ENCODE assay signal across 34 mouse cellular contexts in the genomic region with DNA sequence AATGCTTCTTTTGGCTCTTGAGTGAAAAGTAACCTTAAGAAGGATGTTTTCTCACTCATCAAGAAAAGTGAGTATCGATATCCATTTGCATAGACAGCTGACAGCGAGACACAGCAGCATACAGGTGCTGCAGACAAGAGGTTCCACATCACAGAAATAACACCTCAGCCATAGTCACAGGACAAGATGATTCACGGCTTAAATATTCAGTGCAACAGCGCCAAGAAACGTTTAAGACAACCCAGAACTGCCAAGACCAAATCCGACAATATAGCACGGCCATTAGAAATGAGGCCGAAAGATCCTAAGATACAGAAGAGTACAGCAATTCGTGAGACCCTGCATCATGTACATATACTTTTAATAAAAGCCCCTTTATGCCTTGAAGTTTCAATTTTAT.
"Had no signal": no experiment of that assay in that cellular context is flagged by ENCODE, and none has a peak within 500 bp of the region (broad histone marks: within the 10 kb centered on the region; RNA-seq: fewer than 3 reads in every experiment).

No protein-coding gene starts in this region.

- H3K9ac ChIP-seq: heart, embryonic 12.5 days; heart, embryonic 13.5 days; heart, embryonic 15.5 days; hindbrain, embryonic 12.5 days; hindbrain, embryonic 13.5 days; hindbrain, embryonic 14.5 days; hindbrain, embryonic 15.5 days; intestine, embryonic 15.5 days; kidney, embryonic 15.5 days had no signal

- H3K9me3 ChIP-seq: heart, embryonic 10.5 days; heart, embryonic 12.5 days; heart, embryonic 13.5 days; heart, embryonic 15.5 days; hindbrain, embryonic 10.5 days; hindbrain, embryonic 12.5 days; hindbrain, embryonic 13.5 days; hindbrain, embryonic 15.5 days; intestine, embryonic 15.5 days; kidney, embryonic 15.5 days had no signal

- H3K4me1 ChIP-seq: heart, embryonic 13.5 days; heart, embryonic 15.5 days; hindbrain, embryonic 10.5 days; hindbrain, embryonic 12.5 days; hindbrain, embryonic 13.5 days; hindbrain, embryonic 15.5 days; intestine, embryonic 15.5 days; kidney, embryonic 15.5 days had no signal

- H3K27me3 ChIP-seq: heart, embryonic 12.5 days; heart, embryonic 13.5 days; heart, embryonic 15.5 days; hindbrain, embryonic 12.5 days; hindbrain, embryonic 15.5 days; intestine, embryonic 15.5 days; kidney, embryonic 15.5 days had no signal

- H3K27ac ChIP-seq: heart, embryonic 10.5 days; heart, embryonic 13.5 days; heart, embryonic 15.5 days; hindbrain, embryonic 10.5 days; hindbrain, embryonic 12.5 days; hindbrain, embryonic 13.5 days; hindbrain, embryonic 14.5 days; hindbrain, embryonic 15.5 days; hindbrain, postnatal 0 days; intestine, embryonic 15.5 days; kidney, embryonic 15.5 days; kidney, postnatal 0 days; layer of hippocampus, adult 2 months had no signal

- ATAC-seq: hindbrain, embryonic 16.5 days; hindbrain, postnatal 0 days; inflammation-experienced regulatory T-cells, adult 6 months; intestine, embryonic 15.5 days; intestine, embryonic 16.5 days; intestine, postnatal 0 days had no signal

- DNase-seq: heart, postnatal 14 days; heart, postnatal 36 days; heart, postnatal 4 days; kidney, adult 11 months; kidney, adult 18-20 months; kidney, adult 2 months; kidney, adult 8-10 months; kidney, adult 9 months; kidney, postnatal 10 days; kidney, postnatal 14 days; kidney, postnatal 25 days; kidney, postnatal 36 days; kidney, postnatal 4 days; layer of hippocampus, adult 9-11 months; layer of hippocampus, postnatal 36 days had no signal

- H3K4me2 ChIP-seq: heart, embryonic 11.5 days; heart, embryonic 12.5 days; heart, embryonic 13.5 days; heart, embryonic 15.5 days; hindbrain, embryonic 12.5 days; hindbrain, embryonic 13.5 days; hindbrain, embryonic 14.5 days; hindbrain, embryonic 15.5 days; intestine, embryonic 15.5 days; kidney, embryonic 15.5 days had no signal

- H3K36me3 ChIP-seq: heart, embryonic 10.5 days; heart, embryonic 12.5 days; heart, embryonic 13.5 days; heart, embryonic 15.5 days; hindbrain, embryonic 10.5 days; hindbrain, embryonic 12.5 days; hindbrain, embryonic 13.5 days; hindbrain, embryonic 15.5 days; intestine, embryonic 15.5 days; kidney, embryonic 15.5 days had no signal

- H3K4me3 ChIP-seq: heart, embryonic 10.5 days; heart, embryonic 12.5 days; heart, embryonic 13.5 days; heart, embryonic 15.5 days; hindbrain, embryonic 10.5 days; hindbrain, embryonic 12.5 days; hindbrain, embryonic 13.5 days; hindbrain, embryonic 15.5 days; intestine, embryonic 15.5 days; kidney, embryonic 15.5 days; layer of hippocampus, adult 2 months had no signal
